Mouse (Mus musculus): ENCODE data around the gene E2f1. TPM values are rescaled to one million over a fixed set of nuclear protein-coding genes. Genes with fewer than 3 reads are reported as not detected.

Gene E2f1
- polyA plus RNA-seq, 1 experiment, result 4.1 TPM

DNA sequence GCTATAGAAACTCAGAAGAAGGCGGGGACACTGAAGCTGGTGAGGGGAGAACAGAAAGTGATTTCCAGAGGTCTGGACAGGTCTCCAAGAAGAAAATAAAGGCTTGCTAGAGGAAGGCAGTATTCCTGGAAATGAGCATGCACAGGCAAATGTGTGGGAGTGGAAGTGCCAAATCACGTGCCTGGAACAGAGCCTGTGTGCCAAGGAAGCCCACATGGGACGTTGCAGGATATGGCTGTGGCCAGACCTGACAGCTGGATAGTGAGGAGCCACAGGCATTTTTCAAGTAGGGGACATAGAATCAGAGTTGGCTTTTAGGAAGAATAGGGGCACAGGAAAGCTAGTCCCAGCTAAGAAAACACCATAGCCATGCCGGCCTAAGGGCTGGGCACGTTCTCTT lies 26.1 kb upstream of the E2f1 start:
- no peaks in the 10 kb centered on the region for H3K4me1 ChIP-seq (ENCODE audit: control insufficient read depth, insufficient read depth, low read length)
- TF ChIP-seq POLR2A (IDR thresholded peaks at IDR 0.05; ENCODE audit: low read depth, low read length), result no peak
- no peak for TF ChIP-seq CTCF (conservative IDR thresholded peaks at IDR 0.05; ENCODE audit: insufficient read depth, insufficient read length, low read depth, low read length)
- H3K27ac ChIP-seq (ENCODE audit: insufficient read depth, low read depth, low read length), result no peak overlapping the region
- peak; percentile 44 for DNase-seq
- no peaks in the 10 kb centered on the region for H3K27me3 ChIP-seq (replicated peaks; ENCODE audit: control insufficient read depth, insufficient read depth, low read length)
- no peaks in the 10 kb centered on the region; the same call in 1 of the 2 replicates for H3K36me3 ChIP-seq (ENCODE audit: control insufficient read depth, insufficient read depth, low read length)
- no peak overlapping the region for H3K4me3 ChIP-seq (ENCODE audit: insufficient read depth, low read depth, low read length)
- WGBS, result 67% methylated on average over 5 of the region's 5 CpGs

DNA sequence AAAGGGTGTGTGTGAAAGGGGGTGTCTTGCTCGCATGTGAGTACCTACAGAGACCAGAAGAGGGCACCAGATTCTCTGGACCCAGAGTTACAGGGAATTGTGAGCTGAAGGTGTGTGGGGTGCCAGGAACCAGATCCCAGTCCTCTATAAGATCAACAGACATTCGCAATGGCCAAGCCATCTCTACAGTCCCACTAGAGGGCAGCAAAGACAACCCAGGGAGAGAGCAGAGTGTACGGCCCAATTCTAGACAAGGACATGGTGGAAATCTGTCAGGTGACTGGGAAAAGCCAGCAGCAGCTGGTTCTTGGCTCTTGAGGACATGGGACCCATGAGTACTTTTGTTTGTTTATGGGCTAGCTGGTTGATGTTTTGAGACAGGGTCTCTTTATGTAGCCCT lies 23.3 kb upstream of the E2f1 start:
- peak; percentile 65 for DNase-seq
- TF ChIP-seq CTCF (conservative IDR thresholded peaks at IDR 0.05; ENCODE audit: insufficient read depth, insufficient read length, low read depth, low read length) (peak; percentile 72), POLR2A (IDR thresholded peaks at IDR 0.05; ENCODE audit: low read depth, low read length) (no peak)
- H3K4me1 ChIP-seq (ENCODE audit: control insufficient read depth, insufficient read depth, low read length), result no peaks in the 10 kb centered on the region
- no peaks in the 10 kb centered on the region for H3K27me3 ChIP-seq (replicated peaks; ENCODE audit: control insufficient read depth, insufficient read depth, low read length)
- H3K4me3 ChIP-seq (ENCODE audit: insufficient read depth, low read depth, low read length), result no peak overlapping the region
- H3K36me3 ChIP-seq (ENCODE audit: control insufficient read depth, insufficient read depth, low read length), result no peaks in the 10 kb centered on the region; the same call in 1 of the 2 replicates
- no peak overlapping the region for H3K27ac ChIP-seq (ENCODE audit: insufficient read depth, low read depth, low read length)
- WGBS, result 65% methylated on average over 3 of the region's 3 CpGs

- H3K27ac ChIP-seq (ENCODE audit: insufficient read depth, low read depth, low read length), result no peak overlapping the region
- no peaks in the 10 kb centered on the region; the same call in none of the 2 replicates for H3K36me3 ChIP-seq (ENCODE audit: control insufficient read depth, insufficient read depth, low read length)
- TF ChIP-seq POLR2A (IDR thresholded peaks at IDR 0.05; ENCODE audit: low read depth, low read length) (no peak), CTCF (conservative IDR thresholded peaks at IDR 0.05; ENCODE audit: insufficient read depth, insufficient read length, low read depth, low read length) (no peak)
- 71% methylated on average over 3 of the region's 3 CpGs for WGBS
- no peaks in the 10 kb centered on the region for H3K27me3 ChIP-seq (replicated peaks; ENCODE audit: control insufficient read depth, insufficient read depth, low read length)
- DNase-seq, result no peak
- H3K4me1 ChIP-seq (ENCODE audit: control insufficient read depth, insufficient read depth, low read length), result no peaks in the 10 kb centered on the region
- H3K4me3 ChIP-seq (ENCODE audit: insufficient read depth, low read depth, low read length), result no peak overlapping the region
Observed at GRCm38 (mm10) chr2:154591239-154591638, 21.5 kb upstream of the E2f1 start.

- Histone ChIP-seq H3K4me1 (ENCODE audit: control insufficient read depth, insufficient read depth, low read length) (no peaks in the 10 kb centered on the region), H3K4me3 (ENCODE audit: insufficient read depth, low read depth, low read length) (no peak overlapping the region), H3K27ac (ENCODE audit: insufficient read depth, low read depth, low read length) (no peak overlapping the region), H3K36me3 (ENCODE audit: control insufficient read depth, insufficient read depth, low read length) (no peaks in the 10 kb centered on the region; the same call in 1 of the 2 replicates), H3K27me3 (replicated peaks; ENCODE audit: control insufficient read depth, insufficient read depth, low read length) (no peaks in the 10 kb centered on the region)
- TF ChIP-seq POLR2A (IDR thresholded peaks at IDR 0.05; ENCODE audit: low read depth, low read length) (no peak), CTCF (conservative IDR thresholded peaks at IDR 0.05; ENCODE audit: insufficient read depth, insufficient read length, low read depth, low read length) (no peak)
- WGBS, result 94% methylated on average over 4 of the region's 4 CpGs
- no peak for DNase-seq
Observed at GRCm38 (mm10) chr2:154589051-154589450, 19.4 kb upstream of the E2f1 start.

DNA sequence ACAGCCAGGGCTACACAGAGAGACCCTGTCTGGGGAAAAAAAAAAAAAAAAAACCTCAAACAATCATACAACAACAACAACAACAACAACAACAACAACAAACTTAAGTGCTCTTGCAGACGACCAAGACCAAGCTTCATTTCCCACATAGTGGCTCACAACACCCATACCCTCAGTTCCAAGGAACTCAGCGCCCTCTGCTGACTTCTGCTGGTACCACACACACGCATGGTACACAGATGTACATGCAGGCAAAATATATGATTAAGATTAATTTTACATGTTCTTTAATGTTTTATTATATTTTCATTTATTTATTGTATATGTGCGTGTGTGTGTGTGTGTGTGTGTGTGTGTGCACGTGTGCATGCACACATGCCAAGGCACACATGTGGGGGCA lies 16.7 kb upstream of the E2f1 start:
- Histone ChIP-seq H3K27ac (ENCODE audit: insufficient read depth, low read depth, low read length) (no peak overlapping the region), H3K36me3 (ENCODE audit: control insufficient read depth, insufficient read depth, low read length) (no peaks in the 10 kb centered on the region; the same call in 1 of the 2 replicates), H3K27me3 (replicated peaks; ENCODE audit: control insufficient read depth, insufficient read depth, low read length) (no peaks in the 10 kb centered on the region), H3K4me1 (ENCODE audit: control insufficient read depth, insufficient read depth, low read length) (no peaks in the 10 kb centered on the region), H3K4me3 (ENCODE audit: insufficient read depth, low read depth, low read length) (no peak overlapping the region)
- 87% methylated on average over 5 of the region's 5 CpGs for WGBS
- peak; percentile 64 for TF ChIP-seq CTCF (conservative IDR thresholded peaks at IDR 0.05; ENCODE audit: insufficient read depth, insufficient read length, low read depth, low read length)
- TF ChIP-seq POLR2A (IDR thresholded peaks at IDR 0.05; ENCODE audit: low read depth, low read length), result no peak
- DNase-seq, result no peak

DNA sequence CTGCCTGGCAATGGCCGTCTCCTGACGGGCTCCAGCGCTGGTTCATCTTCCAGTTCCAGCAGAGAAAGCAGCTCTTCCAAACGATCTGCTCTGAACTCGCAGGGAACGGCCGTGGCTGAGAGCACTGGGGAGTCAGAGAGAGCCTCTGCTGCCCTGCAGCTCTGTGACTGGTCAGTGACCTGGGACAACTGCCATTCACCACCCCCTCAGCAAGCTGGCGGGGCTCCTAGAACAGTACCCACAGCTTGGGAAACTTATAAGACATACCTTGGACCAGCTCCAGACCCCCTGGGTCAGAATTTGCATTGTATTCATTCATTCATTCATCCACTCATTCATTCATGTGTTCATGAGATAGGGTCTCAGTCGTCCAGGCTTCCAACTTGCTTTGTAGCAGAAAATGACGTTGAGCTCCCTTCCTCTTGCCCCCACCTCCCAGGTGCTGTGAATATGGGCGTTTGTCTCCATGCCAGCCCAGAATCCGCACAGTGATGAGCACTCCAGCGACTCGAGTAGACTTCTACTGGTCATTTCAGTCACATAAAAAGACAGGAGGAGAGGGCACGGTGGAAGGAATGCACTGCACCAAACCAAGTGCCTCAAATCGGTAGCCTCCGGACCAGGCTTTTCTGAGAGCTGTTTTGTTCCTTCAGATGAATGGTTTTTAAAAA lies 15.4 kb upstream of the E2f1 start:
- Histone ChIP-seq H3K27ac (ENCODE audit: insufficient read depth, low read depth, low read length) (no peak overlapping the region), H3K36me3 (ENCODE audit: control insufficient read depth, insufficient read depth, low read length) (no peaks in the 10 kb centered on the region; the same call in 1 of the 2 replicates), H3K4me1 (ENCODE audit: control insufficient read depth, insufficient read depth, low read length) (no peaks in the 10 kb centered on the region), H3K27me3 (replicated peaks; ENCODE audit: control insufficient read depth, insufficient read depth, low read length) (no peaks in the 10 kb centered on the region), H3K4me3 (ENCODE audit: insufficient read depth, low read depth, low read length) (no peak overlapping the region)
- 38% methylated on average over 17 of the region's 17 CpGs for WGBS
- TF ChIP-seq POLR2A (IDR thresholded peaks at IDR 0.05; ENCODE audit: low read depth, low read length) (no peak), CTCF (conservative IDR thresholded peaks at IDR 0.05; ENCODE audit: insufficient read depth, insufficient read length, low read depth, low read length) (no peak)
- DNase-seq, result no peak

- Histone ChIP-seq H3K27me3 (replicated peaks; ENCODE audit: control insufficient read depth, insufficient read depth, low read length) (no peaks in the 10 kb centered on the region), H3K36me3 (ENCODE audit: control insufficient read depth, insufficient read depth, low read length) (no peaks in the 10 kb centered on the region; the same call in 1 of the 2 replicates), H3K4me1 (ENCODE audit: control insufficient read depth, insufficient read depth, low read length) (no peaks in the 10 kb centered on the region), H3K27ac (ENCODE audit: insufficient read depth, low read depth, low read length) (no peak overlapping the region), H3K4me3 (ENCODE audit: insufficient read depth, low read depth, low read length) (no peak overlapping the region)
- DNase-seq, result no peak
- TF ChIP-seq CTCF (conservative IDR thresholded peaks at IDR 0.05; ENCODE audit: insufficient read depth, insufficient read length, low read depth, low read length) (no peak), POLR2A (IDR thresholded peaks at IDR 0.05; ENCODE audit: low read depth, low read length) (no peak)
- 63% methylated on average over 15 of the region's 15 CpGs for WGBS
Observed at GRCm38 (mm10) chr2:154583906-154584872, 14.5 kb upstream of the E2f1 start.

Data from kidney, adult 2 months (tissue).